Mouse (Mus musculus): ENCODE results near the gene Acaca. TPM values are rescaled to one million over a fixed set of nuclear protein-coding genes. Genes with fewer than 3 reads are reported as not detected.

Gene Acaca
- total RNA-seq (2015) (15.0 and 16.6 TPM in 2 replicates), total RNA-seq (2017) (16.6 and 23.9 TPM in 2 replicates)

- ATAC-seq (ENCODE audit: poor library complexity, severe bottlenecking) = peak; percentile 97
These were observed at the start of gene Acaca, which contains the start of gene Tada2a for GRCm38 (mm10) chr11:84128943-84129798. Gene Acaca, plus strand, starts transcription at chr11:84129672. Gene Tada2a, minus strand, starts transcription at chr11:84129600.

- no peak for ATAC-seq (ENCODE audit: poor library complexity, severe bottlenecking)
These were observed 49.6 kb upstream of the Acaca start for GRCm38 (mm10) chr11:84079887-84080286.

- ATAC-seq (ENCODE audit: poor library complexity, severe bottlenecking) = no peak
These were observed 49.1 kb upstream of the Acaca start for GRCm38 (mm10) chr11:84080327-84080726.

- no peak for ATAC-seq (ENCODE audit: poor library complexity, severe bottlenecking)
These were observed 47.6 kb upstream of the Acaca start for GRCm38 (mm10) chr11:84081901-84082300.

GRCm38 (mm10) chr11:84090572-84090971 lies 38.9 kb upstream of the Acaca start:
- no peak for ATAC-seq (ENCODE audit: poor library complexity, severe bottlenecking)

GRCm38 (mm10) chr11:84095084-84095483 lies 34.4 kb upstream of the Acaca start:
- ATAC-seq (ENCODE audit: poor library complexity, severe bottlenecking) = no peak

- no peak for ATAC-seq (ENCODE audit: poor library complexity, severe bottlenecking)
These were observed 32.0 kb upstream of the Acaca start for GRCm38 (mm10) chr11:84097251-84097998.

GRCm38 (mm10) chr11:84101182-84101581 lies 28.3 kb upstream of the Acaca start:
- no peak for ATAC-seq (ENCODE audit: poor library complexity, severe bottlenecking)

GRCm38 (mm10) chr11:84104036-84104435 lies 25.4 kb upstream of the Acaca start:
- no peak for ATAC-seq (ENCODE audit: poor library complexity, severe bottlenecking)

- ATAC-seq (ENCODE audit: poor library complexity, severe bottlenecking) = no peak
These were observed 22.3 kb upstream of the Acaca start for GRCm38 (mm10) chr11:84107137-84107536.

- no peak for ATAC-seq (ENCODE audit: poor library complexity, severe bottlenecking)
These were observed 15.8 kb upstream of the Acaca start for GRCm38 (mm10) chr11:84113623-84114022.

- ATAC-seq (ENCODE audit: poor library complexity, severe bottlenecking) = no peak
These were observed 13.8 kb upstream of the Acaca start for GRCm38 (mm10) chr11:84115646-84116045.

GRCm38 (mm10) chr11:84116221-84116620 lies 13.3 kb upstream of the Acaca start:
- no peak for ATAC-seq (ENCODE audit: poor library complexity, severe bottlenecking)

- ATAC-seq (ENCODE audit: poor library complexity, severe bottlenecking) = peak; percentile 54
These were observed 12.0 kb upstream of the Acaca start for GRCm38 (mm10) chr11:84117431-84117830.

GRCm38 (mm10) chr11:84121051-84121956 lies 8.2 kb upstream of the Acaca start:
- no peak for ATAC-seq (ENCODE audit: poor library complexity, severe bottlenecking)

GRCm38 (mm10) chr11:84127977-84128376 lies 1.5 kb upstream of the Acaca start:
- no peak for ATAC-seq (ENCODE audit: poor library complexity, severe bottlenecking)

GRCm38 (mm10) chr11:84129799-84130185 lies 320 bp downstream of the Acaca start:
- no peak for ATAC-seq (ENCODE audit: poor library complexity, severe bottlenecking)

- no peak for ATAC-seq (ENCODE audit: poor library complexity, severe bottlenecking)
These were observed 4.9 kb downstream of the Acaca start for GRCm38 (mm10) chr11:84134331-84134860.

- ATAC-seq (ENCODE audit: poor library complexity, severe bottlenecking) = no peak
These were observed 7.0 kb downstream of the Acaca start for GRCm38 (mm10) chr11:84136453-84136852.

GRCm38 (mm10) chr11:84141752-84142151 lies 12.3 kb downstream of the Acaca start:
- ATAC-seq (ENCODE audit: poor library complexity, severe bottlenecking) = peak; percentile 54; the same call in 1 of the 2 replicates

Measured in megakaryocyte, adult 5-6 weeks (primary cell).